Mouse (Mus musculus): ENCODE data around the gene Sptbn2. TPM values are rescaled to one million over a fixed set of nuclear protein-coding genes. Genes with fewer than 3 reads are reported as not detected.
A peak's percentile ranks its signal among the peaks of the same experiment; 100 is the strongest.
"Not testable (repeated sequence)": the region's sequence is repeated elsewhere in the genome, so short reads cannot be mapped to it uniquely, and the experiment has no call there.

The Sptbn2 gene
- polyA plus RNA-seq, 1 experiment: 186 TPM

DNA sequence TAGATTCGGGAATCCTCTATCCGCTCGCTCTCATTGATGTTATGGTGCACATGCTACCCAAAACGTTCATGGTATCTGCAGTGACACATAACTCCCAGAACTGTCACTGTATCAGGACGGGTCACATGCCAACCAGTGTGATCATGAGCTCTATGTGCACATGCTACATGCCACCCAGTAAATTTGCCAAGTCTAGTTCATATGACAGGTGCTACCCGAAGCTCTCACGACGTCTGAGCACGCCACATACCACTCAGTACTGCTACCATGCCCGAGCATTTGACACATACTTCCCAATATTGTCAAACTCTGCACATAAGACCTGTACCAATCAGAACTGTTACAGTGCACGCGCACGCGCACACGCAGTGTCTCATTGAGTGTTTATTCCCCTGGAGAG, 9.1 kb downstream of the Sptbn2 start:
- no peak for DNase-seq (ENCODE audit: extremely low spot score in 1 of 2, low spot score in 1 of 2)

DNA sequence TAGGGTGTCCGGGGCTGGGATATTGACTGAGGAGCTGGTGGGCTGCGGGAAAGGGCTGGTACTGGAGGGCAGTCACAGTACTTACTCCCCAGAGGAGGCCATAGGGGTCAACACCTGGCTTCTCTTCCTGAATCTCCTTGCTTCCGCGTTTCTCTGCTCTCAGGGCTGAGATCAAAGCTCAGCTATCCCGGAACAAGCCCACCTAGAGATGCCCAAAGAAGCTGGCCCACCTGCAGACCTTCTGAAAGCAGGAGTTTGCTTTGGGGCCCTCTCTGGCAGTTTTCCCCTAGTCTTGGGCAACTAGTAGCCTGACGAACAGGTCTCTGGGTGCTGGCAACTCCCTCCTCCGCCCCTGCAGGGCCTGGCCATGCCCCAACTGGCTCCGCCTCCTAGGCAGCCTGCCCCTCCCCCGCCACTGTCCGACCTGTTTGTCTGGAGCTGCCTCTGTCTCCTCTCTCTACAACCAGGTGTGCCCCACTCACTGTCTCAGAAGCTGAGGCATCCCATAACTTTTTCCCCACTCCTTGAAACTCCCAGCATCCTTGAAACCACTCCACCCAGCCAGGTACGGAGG, 9.8 kb downstream of the Sptbn2 start:
- DNase-seq (ENCODE audit: extremely low spot score in 1 of 2, low spot score in 1 of 2): no peak

- no peak for DNase-seq (ENCODE audit: extremely low spot score in 1 of 2, low spot score in 1 of 2)
Measured at GRCm38 (mm10) chr19:4729186-4729585, 18.2 kb downstream of the Sptbn2 start.

DNA sequence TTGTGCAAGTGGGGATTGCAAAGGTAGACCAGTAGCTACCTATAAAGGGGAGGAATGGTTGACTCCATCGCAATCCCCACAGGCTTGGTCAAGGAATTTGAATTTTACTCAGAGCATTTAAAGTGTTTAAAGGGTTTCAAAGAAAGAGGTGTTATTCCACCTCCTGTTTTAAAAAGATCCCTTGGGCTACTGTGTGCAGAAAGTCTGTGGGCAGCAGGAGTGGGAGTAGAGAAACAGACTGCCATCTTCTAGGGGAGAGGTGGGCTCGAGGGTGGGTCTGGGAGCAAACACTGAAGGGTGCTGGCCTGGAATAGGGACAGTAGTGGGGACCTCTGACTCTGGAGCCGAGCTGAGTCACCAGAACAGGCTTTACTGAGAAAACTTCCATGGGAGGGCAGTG, 22.1 kb downstream of the Sptbn2 start:
- no peak for DNase-seq (ENCODE audit: extremely low spot score in 1 of 2, low spot score in 1 of 2)

DNA sequence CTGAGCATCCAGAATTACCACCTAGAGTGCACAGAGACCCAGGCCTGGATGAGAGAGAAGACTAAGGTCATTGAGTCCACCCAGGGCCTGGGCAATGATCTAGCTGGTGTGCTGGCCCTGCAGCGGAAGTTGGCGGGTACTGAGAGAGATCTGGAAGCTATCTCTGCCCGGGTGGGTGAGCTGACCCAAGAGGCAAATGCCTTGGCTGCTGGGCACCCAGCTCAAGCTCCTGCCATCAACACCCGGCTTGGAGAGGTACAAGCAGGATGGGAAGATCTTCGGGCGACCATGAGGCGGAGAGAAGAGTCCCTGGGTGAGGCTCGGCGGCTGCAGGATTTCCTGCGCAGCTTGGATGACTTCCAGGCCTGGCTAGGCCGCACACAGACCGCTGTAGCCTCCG, 26.9 kb downstream of the Sptbn2 start:
- DNase-seq (ENCODE audit: extremely low spot score in 1 of 2, low spot score in 1 of 2): no peak

DNA sequence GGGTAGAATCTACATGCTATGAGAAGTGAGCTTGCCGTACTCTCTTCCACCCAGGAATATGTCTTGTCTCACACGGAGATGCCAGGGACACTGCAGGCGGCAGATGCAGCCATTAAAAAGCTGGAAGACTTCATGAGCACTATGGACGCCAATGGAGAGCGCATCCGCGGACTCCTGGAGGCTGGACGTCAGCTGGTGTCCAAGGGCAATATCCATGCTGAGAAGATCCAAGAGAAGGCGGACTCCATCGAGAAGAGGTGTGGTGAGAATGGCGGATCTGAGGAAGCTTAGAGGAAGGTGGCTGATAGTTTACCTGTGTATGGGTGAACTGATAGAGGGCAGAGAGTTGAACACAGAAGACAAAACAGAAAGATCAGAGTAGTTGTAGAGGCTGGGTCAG, 28.1 kb downstream of the Sptbn2 start:
- no peak for DNase-seq (ENCODE audit: extremely low spot score in 1 of 2, low spot score in 1 of 2)

DNA sequence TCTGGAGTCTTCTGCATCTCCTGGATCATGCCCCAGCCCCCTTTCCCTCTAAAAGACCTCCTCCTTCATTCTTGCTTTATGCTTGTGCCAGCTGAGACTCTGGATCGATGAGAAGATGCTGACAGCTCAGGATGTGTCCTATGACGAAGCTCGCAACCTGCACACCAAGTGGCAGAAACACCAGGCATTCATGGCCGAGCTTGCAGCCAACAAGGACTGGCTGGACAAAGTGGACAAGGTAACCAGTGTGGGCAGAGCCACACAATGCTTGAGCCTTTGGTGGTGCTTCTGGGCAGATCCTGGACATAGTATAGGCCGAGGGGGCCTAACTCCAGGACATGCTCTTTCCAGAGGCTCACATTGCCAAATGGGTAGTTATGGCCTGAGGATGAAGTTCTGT, 28.8 kb downstream of the Sptbn2 start:
- no peak for DNase-seq (ENCODE audit: extremely low spot score in 1 of 2, low spot score in 1 of 2)

DNA sequence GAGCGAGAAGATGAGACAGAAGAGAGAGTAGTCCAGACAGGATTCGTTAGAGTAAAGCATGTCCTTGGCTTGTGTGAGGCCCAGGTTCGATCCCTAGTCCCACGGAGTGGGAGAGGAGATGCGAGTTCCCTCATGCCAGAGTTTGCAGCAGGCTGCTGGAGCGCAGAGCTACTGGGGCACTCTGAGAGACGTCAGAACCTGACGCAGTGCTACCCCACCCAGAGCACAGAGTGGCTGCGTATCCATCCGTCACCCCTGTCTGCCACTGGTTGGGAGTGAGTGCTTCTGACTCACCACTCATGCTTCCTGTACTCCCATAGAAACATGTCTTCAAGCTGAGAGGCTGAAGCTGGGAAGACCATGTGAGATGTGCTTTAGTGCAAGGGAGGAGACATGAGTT, 30.5 kb downstream of the Sptbn2 start:
- peak in 1 of 2 experiments; percentile 54 for DNase-seq (ENCODE audit: extremely low spot score in 1 of 2, low spot score in 1 of 2)

GRCm38 (mm10) chr19:4742229-4742628, 31.3 kb downstream of the Sptbn2 start:
- DNase-seq (ENCODE audit: extremely low spot score in 1 of 2, low spot score in 1 of 2): no peak

DNA sequence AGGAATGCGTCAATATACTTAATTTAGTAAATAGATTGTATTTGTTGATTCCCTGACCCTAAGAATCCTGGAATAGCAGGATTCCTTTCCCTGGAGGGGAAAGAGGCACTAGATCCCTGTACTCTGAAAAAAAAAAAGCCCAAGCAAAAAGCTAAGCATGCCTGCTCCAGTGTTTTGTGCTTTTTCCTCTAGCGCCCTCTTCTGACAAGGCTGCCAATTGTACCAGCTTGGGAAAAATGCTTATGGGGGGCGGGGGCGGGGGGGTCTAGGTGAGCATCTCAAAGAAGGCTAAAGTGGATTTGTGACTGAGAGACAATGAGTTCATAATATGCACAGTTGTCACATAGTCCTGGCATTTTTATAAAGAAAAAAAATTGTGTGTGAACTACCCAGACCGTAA, 32.6 kb downstream of the Sptbn2 start:
- DNase-seq (ENCODE audit: extremely low spot score in 1 of 2, low spot score in 1 of 2): peak in 1 of 2 experiments; percentile 66

DNA sequence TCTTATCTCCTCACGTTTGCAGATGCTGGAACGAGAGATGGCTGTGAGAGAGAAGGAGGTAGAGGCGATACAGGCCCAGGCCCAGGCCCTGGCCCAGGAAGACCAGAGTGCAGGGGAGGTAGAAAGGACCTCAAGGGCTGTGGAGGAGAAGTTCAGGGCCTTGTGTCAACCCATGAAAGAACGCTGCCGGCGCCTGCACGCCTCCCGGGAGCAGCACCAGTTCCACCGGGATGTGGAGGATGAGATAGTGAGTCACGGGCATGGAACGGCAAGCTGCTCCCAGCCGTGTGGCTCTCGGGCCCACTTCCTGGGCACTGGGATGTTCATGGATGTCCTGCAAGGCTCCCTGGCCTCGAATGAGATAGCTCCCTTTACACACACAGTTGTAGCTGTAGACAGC, 33.1 kb downstream of the Sptbn2 start:
- no peak for DNase-seq (ENCODE audit: extremely low spot score in 1 of 2, low spot score in 1 of 2)

DNA sequence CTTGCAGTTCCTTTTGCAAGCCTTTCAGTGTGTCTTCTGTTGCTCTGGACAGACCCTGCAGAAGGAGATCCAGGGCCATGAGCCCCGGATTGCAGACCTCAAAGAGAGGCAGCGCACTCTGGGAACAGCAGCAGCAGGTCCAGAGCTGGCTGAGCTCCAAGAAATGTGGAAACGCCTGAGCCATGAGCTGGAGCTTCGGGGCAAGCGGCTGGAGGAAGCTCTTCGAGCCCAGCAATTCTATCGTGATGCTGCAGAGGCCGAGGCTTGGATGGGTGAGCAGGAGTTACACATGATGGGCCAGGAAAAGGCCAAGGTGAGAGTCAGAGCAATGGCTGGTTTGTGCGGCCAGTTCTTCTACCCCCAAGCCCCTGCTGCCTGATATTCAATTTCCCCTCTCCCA, 34.1 kb downstream of the Sptbn2 start:
- DNase-seq (ENCODE audit: extremely low spot score in 1 of 2, low spot score in 1 of 2): no peak

DNA sequence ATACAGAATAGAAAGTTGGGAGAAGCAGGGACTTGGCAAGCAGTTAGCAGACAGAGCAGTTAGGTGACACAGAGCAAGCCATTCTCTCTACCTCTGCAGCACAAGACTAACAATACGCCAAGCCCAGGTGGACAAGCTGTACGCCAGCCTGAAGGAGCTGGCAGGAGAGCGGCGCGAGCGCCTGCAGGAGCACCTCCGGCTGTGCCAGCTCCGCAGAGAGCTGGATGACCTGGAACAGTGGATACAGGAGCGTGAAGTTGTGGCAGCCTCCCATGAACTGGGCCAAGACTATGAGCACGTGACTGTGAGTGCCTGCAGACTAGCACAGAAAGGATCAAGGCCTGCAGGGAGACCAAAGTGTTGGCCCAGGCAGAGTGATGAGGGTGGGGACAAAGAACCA, 34.7 kb downstream of the Sptbn2 start:
- no peak for DNase-seq (ENCODE audit: extremely low spot score in 1 of 2, low spot score in 1 of 2)

DNA sequence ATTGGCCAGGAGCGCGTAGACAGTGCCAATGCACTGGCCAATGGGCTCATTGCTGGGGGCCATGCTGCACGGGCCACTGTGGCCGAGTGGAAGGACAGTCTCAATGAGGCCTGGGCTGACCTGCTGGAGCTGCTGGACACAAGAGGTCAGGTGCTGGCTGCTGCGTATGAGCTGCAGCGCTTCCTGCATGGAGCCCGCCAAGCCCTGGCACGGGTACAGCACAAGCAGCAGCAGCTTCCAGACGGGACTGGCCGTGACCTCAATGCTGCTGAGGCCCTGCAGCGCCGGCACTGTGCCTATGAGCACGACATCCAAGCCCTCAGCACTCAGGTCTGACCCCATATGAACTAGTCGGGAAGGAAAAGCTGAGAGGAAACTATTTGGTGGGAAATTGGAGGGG, 35.6 kb downstream of the Sptbn2 start:
- no peak for DNase-seq (ENCODE audit: extremely low spot score in 1 of 2, low spot score in 1 of 2)

GRCm38 (mm10) chr19:4747631-4748312, 36.8 kb downstream of the Sptbn2 start:
- no peak for DNase-seq (ENCODE audit: extremely low spot score in 1 of 2, low spot score in 1 of 2)

GRCm38 (mm10) chr19:4748493-4748892, 37.5 kb downstream of the Sptbn2 start:
- no peak for DNase-seq (ENCODE audit: extremely low spot score in 1 of 2, low spot score in 1 of 2)

- DNase-seq (ENCODE audit: extremely low spot score in 1 of 2, low spot score in 1 of 2): no peak
Measured at GRCm38 (mm10) chr19:4749975-4750374, 39.0 kb downstream of the Sptbn2 start.

DNA sequence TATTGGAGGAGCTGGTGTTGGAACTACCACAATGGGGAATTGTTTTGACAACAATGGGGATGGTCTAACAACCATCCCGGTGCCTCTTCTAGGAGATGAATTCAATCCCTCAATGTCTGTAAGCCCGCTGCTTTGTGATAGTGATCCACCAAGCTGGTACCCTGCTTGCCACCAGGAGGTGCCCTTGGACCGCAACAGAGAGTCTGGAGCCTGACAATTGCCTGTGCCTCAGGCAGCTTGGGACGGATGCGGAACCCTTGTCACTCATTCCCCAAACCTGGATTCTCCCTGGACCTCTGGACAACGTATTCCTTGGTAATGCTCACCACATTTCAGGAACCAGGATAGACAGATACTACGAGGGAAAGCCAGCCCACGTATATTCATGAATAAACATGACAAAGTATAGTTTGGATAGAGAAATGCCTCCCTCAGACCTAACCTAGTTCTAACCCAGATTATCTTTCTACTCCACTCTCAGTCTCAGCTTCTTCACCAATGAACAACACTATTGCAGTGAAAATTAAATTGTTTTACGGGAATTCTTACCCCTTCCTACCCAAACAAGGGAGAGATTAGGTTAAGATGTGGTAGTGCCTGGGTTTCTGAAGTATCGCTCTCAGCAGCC, 44.7 kb downstream of the Sptbn2 start:
- peak; percentile 84 to 93 for DNase-seq (ENCODE audit: extremely low spot score in 1 of 2, low spot score in 1 of 2)

DNA sequence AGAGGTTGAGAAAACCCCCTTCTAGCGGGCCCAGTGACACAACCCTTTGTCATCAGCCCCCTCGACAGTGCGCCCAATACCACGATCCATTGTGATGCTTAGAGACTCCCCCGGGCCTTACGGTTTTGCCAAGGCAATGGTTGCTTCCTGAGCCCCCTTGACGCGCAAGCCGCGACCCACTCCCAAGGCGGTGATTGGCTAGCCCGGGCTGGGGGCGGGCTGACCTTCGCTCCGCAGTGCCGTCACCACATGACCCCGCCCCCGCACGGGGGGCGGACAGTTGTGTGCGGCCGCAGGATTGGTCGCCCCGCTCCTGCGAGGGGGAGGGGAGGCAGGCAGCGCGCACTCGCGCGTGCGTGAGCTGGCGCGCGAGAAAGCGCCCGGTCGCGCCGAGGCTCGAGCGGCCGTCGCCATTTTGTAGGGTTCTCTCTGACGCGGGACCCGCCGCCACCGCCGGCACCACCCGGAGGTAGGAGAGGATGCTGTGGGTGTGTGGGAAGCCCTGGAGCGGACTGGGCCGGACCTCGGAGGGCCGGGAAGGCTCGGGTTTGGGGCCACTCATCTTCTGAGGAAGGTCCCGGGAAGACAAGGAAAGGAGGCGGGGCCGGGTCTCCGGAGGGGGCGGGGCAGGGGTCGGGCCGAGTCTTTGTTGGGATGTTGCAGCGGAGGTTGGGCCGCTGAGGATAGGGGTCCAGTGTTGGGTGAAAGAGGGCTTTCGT, 45.4 kb downstream of the Sptbn2 start, which contains the start of gene Rbm4b:
Gene Rbm4b (plus strand): TSS at position 305 of the 719 bp plus-strand sequence.
- peak; percentile 93 to 97 for DNase-seq (ENCODE audit: extremely low spot score in 1 of 2, low spot score in 1 of 2)

GRCm38 (mm10) chr19:4756921-4757320, 46.0 kb downstream of the Sptbn2 start:
- no peak for DNase-seq (ENCODE audit: extremely low spot score in 1 of 2, low spot score in 1 of 2)

- not testable (repeated sequence) for DNase-seq (ENCODE audit: extremely low spot score in 1 of 2, low spot score in 1 of 2)
Measured at GRCm38 (mm10) chr19:4760544-4760943, 49.6 kb downstream of the Sptbn2 start.
